Mouse (Mus musculus): ENCODE data around the gene Ttll8.

Ttll8 gene

GRCm38 (mm10) chr15:88921131-88921991, 32.9 kb downstream of the Ttll8 start:
- DNase-seq: peak; percentile 75 to 85

GRCm38 (mm10) chr15:88920065-88920464, 34.2 kb downstream of the Ttll8 start:
- no peak for DNase-seq

GRCm38 (mm10) chr15:88919328-88919727, 34.9 kb downstream of the Ttll8 start:
- peak; percentile 88 to 91 for DNase-seq

GRCm38 (mm10) chr15:88917126-88917525, 37.1 kb downstream of the Ttll8 start:
- no peak for DNase-seq

- no peak for DNase-seq
Observed at GRCm38 (mm10) chr15:88916366-88916765, 37.9 kb downstream of the Ttll8 start.

GRCm38 (mm10) chr15:88915046-88915445, 39.2 kb downstream of the Ttll8 start:
- no peak for DNase-seq

- no peak for DNase-seq
Observed at GRCm38 (mm10) chr15:88906347-88906746, 47.9 kb downstream of the Ttll8 start.

- DNase-seq: no peak
Observed at GRCm38 (mm10) chr15:88904056-88904811, 50.0 kb downstream of the Ttll8 start.

- DNase-seq: no peak
Observed at GRCm38 (mm10) chr15:88903086-88903485, 51.1 kb downstream of the Ttll8 start.

- DNase-seq: no peak
Observed at GRCm38 (mm10) chr15:88902200-88902875, 51.9 kb downstream of the Ttll8 start.

- no peak for DNase-seq
Observed at GRCm38 (mm10) chr15:88896341-88896980, 57.8 kb downstream of the Ttll8 start.

GRCm38 (mm10) chr15:88895891-88896290, 58.3 kb downstream of the Ttll8 start:
- DNase-seq: no peak

- DNase-seq: no peak
Observed at GRCm38 (mm10) chr15:88895119-88895518, 59.1 kb downstream of the Ttll8 start.

- no peak for DNase-seq
Observed at GRCm38 (mm10) chr15:88892876-88893275, 61.3 kb downstream of the Ttll8 start.

GRCm38 (mm10) chr15:88892252-88892651, 62.0 kb downstream of the Ttll8 start:
- peak; percentile 31 to 47 for DNase-seq

- DNase-seq: no peak
Observed at GRCm38 (mm10) chr15:88891676-88892040, 62.6 kb downstream of the Ttll8 start.

GRCm38 (mm10) chr15:88890751-88891675, 63.2 kb downstream of the Ttll8 start:
- DNase-seq: peak; percentile 91

GRCm38 (mm10) chr15:88889994-88890393, 64.2 kb downstream of the Ttll8 start:
- DNase-seq: no peak

- DNase-seq: no peak
Observed at GRCm38 (mm10) chr15:88889032-88889431, 65.2 kb downstream of the Ttll8 start.

GRCm38 (mm10) chr15:88885376-88885775, 68.8 kb downstream of the Ttll8 start:
- DNase-seq: no peak

- DNase-seq: no peak
Observed at GRCm38 (mm10) chr15:88883342-88883741, 70.9 kb downstream of the Ttll8 start.

- DNase-seq: no peak
Observed at GRCm38 (mm10) chr15:88882851-88883250, 71.4 kb downstream of the Ttll8 start.

Measured in kidney, adult 8-10 months (tissue).